Mouse (Mus musculus): Measurements from ENCODE around the gene Akap11. TPM values are rescaled to one million over a fixed set of nuclear protein-coding genes. Genes with fewer than 3 reads are reported as not detected.
"Not testable (repeated sequence)": the region's sequence is repeated elsewhere in the genome, so short reads cannot be mapped to it uniquely, and the experiment has no call there.

Akap11 gene
- total RNA-seq (2015): 22.0 and 24.6 TPM in 2 replicates
- 30.9 and 33.9 TPM in 2 replicates for total RNA-seq (2017)

- ATAC-seq (ENCODE audit: poor library complexity, severe bottlenecking): peak; percentile 95
Observed at GRCm38 (mm10) chr14:78536281-78537165, at the start of gene Akap11. Gene Akap11, minus strand, starts transcription at chr14:78536808.

DNA sequence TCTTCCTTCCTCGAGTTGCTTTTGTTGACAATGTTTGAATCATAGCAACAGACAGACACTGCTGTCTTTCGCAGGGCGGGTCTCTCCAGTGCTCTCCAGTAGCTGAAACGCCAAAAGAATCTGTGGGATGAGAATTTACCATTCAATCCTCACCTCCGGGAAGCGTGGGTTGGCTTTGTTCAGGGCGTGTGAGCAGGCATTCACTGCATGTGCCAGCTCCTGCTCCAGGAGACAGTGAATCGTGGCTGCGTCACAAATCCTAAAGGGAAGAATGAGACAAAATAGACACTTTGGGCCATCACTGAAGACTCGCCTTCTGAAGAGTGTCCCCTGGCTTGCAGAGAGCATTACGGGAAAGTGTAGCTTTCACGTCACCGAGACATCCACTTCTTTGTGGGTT, 47.6 kb upstream of the Akap11 start:
- ATAC-seq (ENCODE audit: poor library complexity, severe bottlenecking): no peak

- no peak for ATAC-seq (ENCODE audit: poor library complexity, severe bottlenecking)
Observed at GRCm38 (mm10) chr14:78583168-78583567, 46.6 kb upstream of the Akap11 start.

DNA sequence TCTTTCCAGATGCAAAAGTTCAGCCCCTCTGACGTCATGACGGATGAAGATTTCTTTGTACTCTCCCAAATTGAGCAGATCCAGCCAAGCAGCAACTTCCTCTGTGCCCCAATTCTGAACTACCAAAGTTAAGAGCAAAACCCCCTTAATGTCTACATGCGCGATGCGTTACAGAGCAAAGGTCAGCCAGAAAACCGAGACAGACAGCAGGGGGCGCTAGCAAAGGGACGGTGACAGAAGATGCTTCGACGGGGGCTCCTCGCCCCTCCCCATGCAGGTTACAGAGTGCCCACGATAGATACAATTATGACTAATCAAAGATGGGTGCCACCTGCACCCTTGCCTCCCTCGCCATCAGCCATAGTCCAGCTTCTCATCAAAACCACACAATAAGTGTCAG, 39.3 kb upstream of the Akap11 start:
- no peak for ATAC-seq (ENCODE audit: poor library complexity, severe bottlenecking)

DNA sequence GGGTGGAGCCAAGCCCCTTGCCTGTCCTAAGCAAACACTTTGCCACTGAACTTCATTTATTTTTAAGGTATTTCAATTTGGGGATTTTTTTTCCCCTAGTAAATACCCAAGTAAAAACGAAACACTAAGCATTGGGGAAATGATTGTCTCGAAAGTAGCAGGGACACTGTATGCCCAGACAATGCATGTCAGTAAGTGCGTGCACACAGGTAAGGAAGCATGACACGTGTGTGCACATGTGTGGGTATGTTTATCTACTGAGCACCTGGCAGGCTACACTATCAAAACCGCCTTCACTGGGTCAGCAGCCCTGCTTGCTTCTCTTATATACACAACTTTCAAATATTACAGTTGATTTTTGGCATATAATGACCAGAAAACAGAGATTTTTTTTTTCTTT, 31.8 kb upstream of the Akap11 start:
- no peak for ATAC-seq (ENCODE audit: poor library complexity, severe bottlenecking)

DNA sequence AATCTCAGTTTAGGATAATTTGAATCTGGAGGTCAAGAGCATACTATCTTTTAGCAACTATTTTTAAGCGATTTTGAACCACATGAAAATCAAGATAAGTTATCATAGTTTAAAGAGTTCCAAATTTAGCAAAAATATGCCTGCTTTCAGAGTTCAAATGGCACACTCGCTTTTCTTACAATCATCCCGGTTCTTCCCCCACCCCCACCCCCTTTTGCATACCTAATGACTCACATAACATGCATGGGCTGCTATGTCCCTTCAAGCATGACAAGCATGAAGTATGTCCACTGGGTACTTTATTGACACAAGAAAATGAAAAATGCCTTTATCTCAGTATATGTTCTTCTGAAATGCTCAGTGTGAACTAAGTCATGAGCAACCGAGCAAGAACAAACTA, 29.8 kb upstream of the Akap11 start:
- ATAC-seq (ENCODE audit: poor library complexity, severe bottlenecking): no peak

- ATAC-seq (ENCODE audit: poor library complexity, severe bottlenecking): no peak
Observed at GRCm38 (mm10) chr14:78564292-78564691, 27.7 kb upstream of the Akap11 start.

GRCm38 (mm10) chr14:78563211-78563610, 26.6 kb upstream of the Akap11 start:
- ATAC-seq (ENCODE audit: poor library complexity, severe bottlenecking): no peak

DNA sequence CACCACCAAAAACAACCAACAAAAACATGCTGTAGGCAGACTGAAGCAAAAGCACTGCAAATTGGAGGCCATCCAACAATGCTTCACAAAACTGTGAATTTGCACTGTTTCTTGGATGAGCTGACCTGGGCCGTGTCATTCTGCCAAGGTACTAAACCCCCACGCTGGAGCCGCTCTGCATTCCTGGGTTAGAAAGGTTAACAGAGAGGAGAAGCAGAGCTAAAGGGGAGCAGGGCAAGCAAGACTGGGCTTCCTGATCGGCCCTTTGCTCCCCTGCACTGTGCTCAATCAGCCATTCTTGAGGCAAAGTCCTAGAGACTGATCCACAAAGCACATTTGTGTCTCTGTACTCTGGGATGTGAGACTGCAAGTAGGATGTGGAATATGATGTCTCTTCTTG, 25.5 kb upstream of the Akap11 start:
- ATAC-seq (ENCODE audit: poor library complexity, severe bottlenecking): no peak

- ATAC-seq (ENCODE audit: poor library complexity, severe bottlenecking): no peak
Observed at GRCm38 (mm10) chr14:78559042-78559441, 22.4 kb upstream of the Akap11 start.

DNA sequence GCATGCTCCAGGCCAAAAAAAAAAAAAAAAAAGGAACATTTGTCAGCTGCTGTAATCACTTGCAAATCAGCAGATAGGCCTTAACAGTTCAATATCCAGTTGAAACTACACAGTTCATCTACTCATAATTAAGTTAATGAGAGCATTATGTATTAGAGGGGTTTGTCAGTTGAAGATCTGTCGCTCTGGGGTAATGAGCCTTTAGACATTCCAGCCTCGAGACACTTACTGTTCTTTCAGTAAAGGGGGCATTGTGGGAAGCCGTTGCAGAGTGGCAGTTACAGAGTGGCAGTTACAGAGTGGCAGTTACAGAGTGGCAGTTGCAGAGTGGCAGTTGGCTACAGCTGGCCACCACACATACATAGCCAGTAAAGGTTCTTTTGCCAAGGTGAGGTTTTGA, 18.2 kb upstream of the Akap11 start:
- not testable (repeated sequence) for ATAC-seq (ENCODE audit: poor library complexity, severe bottlenecking)

DNA sequence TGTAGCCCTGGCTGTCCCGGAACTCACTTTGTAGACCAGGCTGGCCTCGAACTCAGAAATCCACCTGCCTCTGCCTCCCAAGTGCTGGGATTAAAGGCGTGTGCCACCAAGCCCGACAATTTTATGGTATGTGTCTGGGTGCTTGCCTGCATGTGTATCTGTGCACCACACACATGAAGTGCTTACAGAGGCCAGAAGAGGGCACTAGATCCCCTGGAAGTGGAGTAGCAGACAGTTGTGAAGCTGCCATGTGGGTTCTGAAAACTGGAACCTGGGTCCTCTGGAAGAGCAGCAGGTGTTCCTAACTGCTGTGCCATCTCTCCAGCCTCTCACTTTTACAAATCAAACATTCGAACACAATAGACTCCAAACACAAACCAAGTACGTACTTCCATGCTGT, 17.1 kb upstream of the Akap11 start:
- no peak for ATAC-seq (ENCODE audit: poor library complexity, severe bottlenecking)

DNA sequence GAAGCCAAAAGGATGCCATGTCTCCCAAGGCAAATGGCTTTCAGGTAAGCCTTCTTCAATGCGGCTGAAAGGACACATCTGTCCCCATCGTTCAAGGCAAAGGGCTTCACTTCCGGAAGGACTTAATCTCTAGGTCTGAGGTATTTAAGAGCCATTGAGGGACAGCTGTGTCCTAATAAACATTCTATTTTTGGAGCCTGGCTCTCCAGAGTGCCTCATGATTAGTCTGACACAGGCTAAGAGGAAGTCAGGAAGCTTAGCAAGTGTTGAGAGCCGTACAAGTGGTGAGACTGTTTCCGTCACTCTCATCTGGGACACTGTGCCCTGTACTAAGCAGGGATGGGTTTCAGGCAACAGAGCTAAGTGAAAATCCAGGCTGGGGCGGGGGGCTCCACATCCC, 12.2 kb upstream of the Akap11 start:
- ATAC-seq (ENCODE audit: poor library complexity, severe bottlenecking): peak; percentile 54

DNA sequence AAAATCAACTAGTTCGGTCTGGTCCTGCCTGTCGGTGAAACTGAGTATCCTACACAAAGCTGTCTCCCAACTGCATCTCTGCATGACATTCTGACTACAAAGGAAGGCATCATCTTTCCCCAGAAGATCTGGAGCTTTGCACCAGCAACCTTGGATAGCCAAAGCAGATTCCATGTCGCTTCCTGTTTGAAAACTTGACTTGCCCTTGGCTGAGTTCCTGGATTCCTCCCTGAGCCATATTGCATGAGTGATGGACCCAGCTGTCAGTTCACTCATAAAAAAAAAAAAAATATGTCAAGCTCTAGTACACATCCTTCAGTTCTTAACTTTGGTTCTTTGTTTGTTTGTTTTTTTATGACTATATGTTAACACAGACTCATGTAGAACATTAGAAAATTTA, 4.7 kb upstream of the Akap11 start:
- ATAC-seq (ENCODE audit: poor library complexity, severe bottlenecking): no peak

- no peak for ATAC-seq (ENCODE audit: poor library complexity, severe bottlenecking)
Observed at GRCm38 (mm10) chr14:78539821-78540220, 3.2 kb upstream of the Akap11 start.

GRCm38 (mm10) chr14:78538572-78539320, 2.1 kb upstream of the Akap11 start:
- ATAC-seq (ENCODE audit: poor library complexity, severe bottlenecking): no peak

DNA sequence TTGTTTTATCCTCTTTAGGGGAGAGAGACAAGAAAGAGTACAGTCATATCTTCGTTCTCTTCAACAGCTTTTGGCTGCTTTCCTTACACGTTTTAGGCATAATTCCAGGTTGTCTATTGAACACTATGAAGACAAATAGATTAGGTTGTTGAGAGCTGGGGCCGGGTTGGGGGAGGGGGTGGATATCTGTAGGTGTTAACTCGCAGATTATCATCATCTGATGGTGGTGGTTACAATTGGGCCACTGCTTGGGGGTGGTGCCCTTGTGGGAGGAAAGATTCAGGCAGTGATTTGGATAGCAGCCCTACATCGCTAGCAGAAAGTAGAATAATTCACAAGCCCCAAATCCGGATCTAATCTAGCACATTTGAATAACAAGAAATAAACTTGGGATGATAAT, 943 bp upstream of the Akap11 start:
- ATAC-seq (ENCODE audit: poor library complexity, severe bottlenecking): no peak

DNA sequence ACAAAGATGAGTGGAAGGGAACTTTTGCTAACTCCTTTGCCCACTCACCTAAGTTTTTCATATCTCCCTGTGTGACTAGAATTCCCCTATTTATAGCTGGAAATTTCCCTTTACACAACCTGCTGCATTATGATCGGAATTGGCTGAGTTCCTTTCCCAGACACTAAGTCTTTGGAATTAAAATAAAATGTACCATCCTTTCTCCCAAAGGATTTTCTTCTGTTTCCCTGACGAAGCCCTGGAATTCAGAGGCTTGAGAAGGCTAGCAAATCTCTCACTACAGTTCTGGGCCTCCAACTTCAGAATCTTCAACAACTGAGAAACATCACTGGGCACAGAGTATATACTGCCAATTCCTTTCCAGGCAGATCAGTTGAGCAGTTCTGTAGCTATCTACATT, 1.2 kb downstream of the Akap11 start:
- ATAC-seq (ENCODE audit: poor library complexity, severe bottlenecking): no peak

- no peak for ATAC-seq (ENCODE audit: poor library complexity, severe bottlenecking)
Observed at GRCm38 (mm10) chr14:78534651-78535050, 2.0 kb downstream of the Akap11 start.

- ATAC-seq (ENCODE audit: poor library complexity, severe bottlenecking): no peak
Observed at GRCm38 (mm10) chr14:78533701-78534100, 2.9 kb downstream of the Akap11 start.

DNA sequence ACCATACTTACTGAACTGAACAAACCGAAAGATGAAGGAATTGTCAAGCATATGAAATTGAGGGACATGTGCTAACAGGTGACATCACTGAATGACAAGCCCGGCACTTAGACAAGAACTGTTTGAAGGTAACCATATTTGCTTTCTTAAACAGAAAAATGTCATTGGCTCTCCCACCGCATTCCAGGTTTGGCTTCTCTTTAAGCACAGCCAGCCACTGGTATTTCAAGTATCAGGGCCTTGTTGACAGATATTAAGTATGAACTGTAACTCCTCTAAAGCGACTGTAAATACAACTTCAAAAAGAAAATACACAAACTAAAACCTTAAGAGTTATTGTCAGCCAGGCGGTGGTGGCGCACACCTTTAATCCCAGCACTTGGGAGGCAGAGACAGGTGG, 4.3 kb downstream of the Akap11 start:
- ATAC-seq (ENCODE audit: poor library complexity, severe bottlenecking): no peak

DNA sequence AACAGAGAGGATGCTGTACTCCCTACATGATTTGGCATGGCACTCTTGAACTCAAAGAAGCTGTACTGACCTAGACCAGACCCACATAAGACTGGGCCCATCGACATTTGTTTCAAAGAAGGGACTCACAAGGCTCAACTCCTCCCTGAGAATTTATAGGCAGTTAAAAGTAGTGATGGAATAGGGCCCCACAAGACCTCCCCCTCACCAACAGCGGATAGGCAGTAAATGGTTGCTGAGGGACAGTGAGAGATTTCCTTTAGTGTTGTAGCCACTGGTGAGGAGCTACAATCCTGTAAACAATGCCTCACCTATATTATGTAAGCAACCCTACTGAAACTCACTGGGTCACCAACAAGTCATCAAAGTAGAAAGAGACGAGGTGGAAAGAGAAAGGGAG, 6.4 kb downstream of the Akap11 start:
- ATAC-seq (ENCODE audit: poor library complexity, severe bottlenecking): no peak
